Mouse (Mus musculus) forebrain, embryonic 10.5 days (tissue): Measurements from ENCODE around the gene Selenoo. TPM values are rescaled to one million over a fixed set of nuclear protein-coding genes. Genes with fewer than 3 reads are reported as not detected.

Experiments used
- DNase-seq: peaks from one replicate; pipeline ENCODE4 v3.0.0-alpha.2; 2017; ENCODE audit warnings: low spot score; ENCODE audit errors: extremely low spot score
- H3K27ac ChIP-seq: fragments of 300-500 bp; sonication (generic); 2 replicates; pipeline ENCODE4 v1.5.1; 2016; ENCODE audit warnings: mild to moderate bottlenecking
- H3K27me3 ChIP-seq: fragments of 300-500 bp; sonication (generic); 2 replicates; pipeline ENCODE4 v1.6.1; 2016; ENCODE audit warnings: mild to moderate bottlenecking; ENCODE audit not compliant: poor library complexity, severe bottlenecking
- H3K36me3 ChIP-seq: fragments of 300-500 bp; sonication (generic); replicated peaks from 2 replicates; pipeline ENCODE4 v1.6.1; 2016; ENCODE audit warnings: mild to moderate bottlenecking, moderate library complexity
- H3K4me1 ChIP-seq: fragments of 300-500 bp; sonication (generic); 2 replicates; pipeline ENCODE4 v1.6.1; 2016
- H3K4me3 ChIP-seq: fragments of 300-500 bp; sonication (generic); 2 replicates; pipeline ENCODE4 v1.5.1; 2016; ENCODE audit warnings: mild to moderate bottlenecking, moderate library complexity
- H3K9me3 ChIP-seq: fragments of 300-500 bp; sonication (generic); 2 replicates; pipeline ENCODE4 v1.6.1; 2016; ENCODE audit warnings: mild to moderate bottlenecking, moderate library complexity
- WGBS: fragments of 180-500 bp; shearing (Covaris S2); methylation state at CpG from one replicate; pipeline ENCODE4 v1.1.7; 2016; 5-methylcytosine and 5-hydroxymethylcytosine counted together
- polyA plus RNA-seq: library from polyadenylated mRNA; unstranded; fragments of >200 nt; fragmentation: Nextera tagmentation; extraction: Ambion mirVana; gene quantifications from 2 replicates; pipeline ENCODE4 v1.2.1, GENCODE M21; 2016

Gene Selenoo
- polyA plus RNA-seq, 1 experiment from 2014 or later: 14.4 TPM

DNA sequence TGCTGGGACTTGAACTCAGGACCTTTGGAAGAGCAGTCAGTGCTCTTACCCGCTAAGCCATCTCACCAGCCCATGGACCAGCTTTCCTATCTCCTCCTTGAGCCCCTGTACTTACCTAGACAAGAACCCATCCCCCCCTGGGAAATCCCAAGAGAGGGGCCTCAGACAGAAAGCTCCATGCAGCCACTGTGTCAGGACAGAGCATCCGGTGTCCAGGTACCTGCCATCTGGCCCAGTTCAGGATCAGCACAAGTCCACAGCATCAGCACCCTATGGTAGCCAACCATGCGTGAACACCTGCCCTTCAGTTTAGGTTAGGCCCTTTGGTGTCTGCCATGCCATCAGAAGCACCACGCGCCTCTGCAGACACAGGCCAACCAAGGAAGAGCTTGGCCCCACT lies 24.0 kb upstream of the Selenoo start:
- no peak overlapping the region for H3K4me3 ChIP-seq
- H3K27me3 ChIP-seq: peaks cover 95% of the 10 kb centered on the region
- no peaks in the 10 kb centered on the region for H3K9me3 ChIP-seq
- 91% methylated on average over 5 of the region's 5 CpGs for WGBS
- DNase-seq: no peak
- peaks cover 25% of the 10 kb centered on the region for H3K4me1 ChIP-seq
- no peak overlapping the region for H3K27ac ChIP-seq
- H3K36me3 ChIP-seq: no peaks in the 10 kb centered on the region

GRCm38 (mm10) chr15:89067609-89068008 lies 21.3 kb upstream of the Selenoo start:
- DNase-seq: no peak
- Histone ChIP-seq H3K27ac (no peak overlapping the region), H3K4me1 (peaks cover 17% of the 10 kb centered on the region), H3K36me3 (no peaks in the 10 kb centered on the region), H3K9me3 (no peaks in the 10 kb centered on the region), H3K4me3 (peak overlapping the region; percentile 31), H3K27me3 (peaks cover 74% of the 10 kb centered on the region)
- WGBS: 31% methylated on average over 35 of the region's 35 CpGs

DNA sequence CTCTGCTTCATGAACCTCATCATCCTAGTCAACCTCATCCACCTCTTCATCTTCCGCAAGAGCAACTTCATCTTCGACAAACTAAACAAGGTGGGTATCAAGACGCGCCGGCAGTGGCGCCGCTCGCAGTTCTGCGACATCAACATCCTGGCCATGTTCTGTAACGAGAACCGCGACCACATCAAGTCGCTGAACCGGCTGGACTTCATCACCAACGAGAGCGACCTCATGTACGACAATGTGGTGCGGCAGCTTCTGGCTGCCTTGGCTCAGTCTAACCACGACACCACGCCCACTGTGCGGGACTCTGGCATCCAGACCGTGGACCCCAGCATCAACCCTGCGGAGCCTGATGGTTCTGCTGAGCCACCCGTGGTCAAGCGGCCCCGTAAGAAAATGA lies 20.7 kb upstream of the Selenoo start:
- H3K27ac ChIP-seq: no peak overlapping the region
- no peaks in the 10 kb centered on the region for H3K36me3 ChIP-seq
- no peaks in the 10 kb centered on the region for H3K9me3 ChIP-seq
- no peak for DNase-seq
- peak overlapping the region; percentile 31; the same call in 1 of the 2 replicates for H3K4me3 ChIP-seq
- H3K27me3 ChIP-seq: peaks cover 68% of the 10 kb centered on the region
- H3K4me1 ChIP-seq: peaks cover 17% of the 10 kb centered on the region
- 45% methylated on average over 26 of the region's 26 CpGs for WGBS

DNA sequence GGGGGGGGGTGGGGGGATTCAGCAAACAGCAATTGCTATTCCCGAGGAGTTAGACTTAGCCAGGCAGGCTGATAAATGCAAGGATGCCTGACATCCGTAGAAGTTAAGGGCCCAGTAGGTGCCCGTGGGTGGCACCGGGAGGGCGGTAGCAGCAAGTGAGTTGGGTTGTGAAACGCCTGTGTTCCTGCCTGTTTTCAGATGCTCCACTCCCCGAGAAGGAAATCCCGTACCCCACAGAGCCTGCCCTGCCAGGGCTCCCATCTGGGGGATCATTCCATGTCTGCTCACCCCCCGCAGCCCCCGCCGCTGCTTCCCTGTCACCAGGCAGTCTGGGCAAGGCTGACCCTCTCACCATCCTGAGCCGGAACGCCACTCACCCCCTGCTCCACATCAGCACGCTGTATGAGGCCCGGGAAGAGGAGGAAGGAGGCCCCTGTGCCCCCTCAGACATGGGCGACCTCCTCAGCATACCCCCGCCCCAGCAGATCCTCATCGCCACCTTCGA lies 19.5 kb upstream of the Selenoo start:
- WGBS: 84% methylated on average over 19 of the region's 19 CpGs
- Histone ChIP-seq H3K4me1 (peaks cover 19% of the 10 kb centered on the region), H3K36me3 (no peaks in the 10 kb centered on the region), H3K27me3 (peaks cover 58% of the 10 kb centered on the region), H3K9me3 (no peaks in the 10 kb centered on the region), H3K27ac (no peak overlapping the region), H3K4me3 (no peak overlapping the region)
- no peak for DNase-seq

- no peak for DNase-seq
- no peaks in the 10 kb centered on the region for H3K36me3 ChIP-seq
- H3K27me3 ChIP-seq: peaks cover 49% of the 10 kb centered on the region
- H3K4me3 ChIP-seq: no peak overlapping the region
- H3K27ac ChIP-seq: no peak overlapping the region
- H3K4me1 ChIP-seq: peaks cover 31% of the 10 kb centered on the region
- no peaks in the 10 kb centered on the region for H3K9me3 ChIP-seq
- WGBS: 81% methylated on average over 24 of the region's 24 CpGs
Observed at GRCm38 (mm10) chr15:89070606-89071005, 18.3 kb upstream of the Selenoo start.

DNA sequence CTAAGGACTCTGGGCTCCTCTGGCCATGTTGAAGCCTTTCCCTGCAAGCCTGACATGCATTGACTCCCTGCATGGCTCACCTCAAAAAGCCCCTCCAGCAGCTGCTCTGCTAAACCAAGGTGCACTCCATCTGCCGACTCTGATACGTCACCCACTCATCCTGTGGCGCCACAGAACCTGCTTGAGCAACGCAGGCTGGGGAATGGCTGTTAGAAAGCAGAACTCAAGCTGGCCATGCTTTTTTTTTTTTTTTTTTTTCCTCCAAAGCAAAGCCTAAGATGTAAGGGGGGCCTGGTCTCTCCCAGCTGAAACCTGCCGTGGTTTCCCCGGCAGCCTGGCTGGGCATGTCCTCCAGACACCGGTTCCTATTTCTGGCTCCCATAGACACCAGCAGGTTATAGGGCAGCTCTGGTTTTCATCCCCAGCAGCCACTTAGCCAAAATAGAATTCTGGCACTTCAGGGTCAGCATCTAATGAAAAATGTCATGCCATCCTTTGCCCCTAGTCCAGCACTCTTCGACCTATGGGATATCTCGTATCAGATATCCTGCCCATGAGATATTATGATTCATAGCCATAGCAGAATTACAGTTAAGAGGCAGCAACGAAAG lies 14.8 kb upstream of the Selenoo start:
- Histone ChIP-seq H3K4me1 (peaks cover 44% of the 10 kb centered on the region), H3K27ac (peak overlapping the region; percentile 92), H3K27me3 (peaks cover 14% of the 10 kb centered on the region), H3K36me3 (peaks cover 5% of the 10 kb centered on the region; the same call in 1 of the 2 replicates), H3K9me3 (no peaks in the 10 kb centered on the region), H3K4me3 (peak overlapping the region; percentile 91; the same call in 1 of the 2 replicates)
- 87% methylated on average over 10 of the region's 10 CpGs for WGBS
- no peak for DNase-seq

DNA sequence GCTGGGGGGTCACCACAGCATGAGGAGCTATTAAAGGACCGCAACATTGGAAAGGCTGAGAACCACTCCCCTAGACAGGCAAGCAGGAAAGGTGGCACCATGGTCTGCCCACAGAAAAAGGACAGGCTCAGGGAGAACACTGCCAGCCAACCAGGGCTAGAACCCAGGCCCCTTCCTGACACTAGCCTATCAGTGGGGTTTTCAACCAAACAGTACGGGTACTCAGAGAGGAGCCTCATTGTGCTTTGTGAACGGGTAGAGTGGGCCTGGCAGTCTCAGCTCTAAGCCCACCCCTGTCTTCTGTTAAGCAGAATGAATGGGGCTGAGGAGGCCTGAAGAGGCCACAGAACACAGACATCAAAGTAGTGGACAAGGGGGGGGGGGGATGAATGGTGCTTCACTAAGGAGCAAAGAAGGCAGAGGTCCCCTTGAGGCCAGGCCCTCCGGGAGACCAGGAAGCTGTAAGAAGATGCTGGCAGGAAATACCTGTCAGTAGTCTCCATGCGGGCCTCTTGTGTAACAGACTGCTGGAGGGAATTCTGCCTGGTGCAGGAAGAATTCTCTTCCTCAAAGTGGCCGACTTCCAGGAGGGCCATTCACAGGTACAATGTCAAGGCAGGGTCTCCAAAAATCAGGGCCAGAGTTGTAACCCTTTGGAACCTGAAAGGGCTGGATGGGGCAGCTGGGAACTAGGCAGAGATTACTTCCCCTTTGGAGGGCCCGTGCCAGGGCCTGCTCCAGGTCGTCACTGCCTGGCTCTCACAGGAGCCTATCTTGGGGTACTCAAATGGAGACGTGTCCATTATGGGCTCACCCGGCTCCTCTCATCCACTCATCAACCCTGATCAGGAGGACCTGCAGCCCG lies 14.0 kb upstream of the Selenoo start, which contains the start of gene Trabd:
Trabd (plus strand) TSS at position 512 of the 865 bp plus-strand sequence.
- peaks cover 12% of the 10 kb centered on the region for H3K36me3 ChIP-seq
- H3K27ac ChIP-seq: peak within 1 kb of the TSS; percentile 92
- DNase-seq: no peak
- H3K4me1 ChIP-seq: peaks cover 44% of the 10 kb centered on the region
- WGBS: 23% methylated on average over 11 of the region's 11 CpGs
- H3K4me3 ChIP-seq: peak within 1 kb of the TSS; percentile 91
- H3K27me3 ChIP-seq: peaks cover 7% of the 10 kb centered on the region
- no peaks in the 10 kb centered on the region for H3K9me3 ChIP-seq

GRCm38 (mm10) chr15:89075478-89076147 lies 13.3 kb upstream of the Selenoo start:
- H3K27me3 ChIP-seq: peaks cover under 1% of the 10 kb centered on the region; the same call in 1 of the 2 replicates
- peak overlapping the region; percentile 92 for H3K27ac ChIP-seq
- 0% methylated on average over 57 of the region's 59 CpGs for WGBS
- H3K36me3 ChIP-seq: peaks cover 17% of the 10 kb centered on the region
- peak overlapping the region; percentile 91 for H3K4me3 ChIP-seq
- peaks cover 44% of the 10 kb centered on the region for H3K4me1 ChIP-seq
- H3K9me3 ChIP-seq: no peaks in the 10 kb centered on the region
- DNase-seq: peak; percentile 86

DNA sequence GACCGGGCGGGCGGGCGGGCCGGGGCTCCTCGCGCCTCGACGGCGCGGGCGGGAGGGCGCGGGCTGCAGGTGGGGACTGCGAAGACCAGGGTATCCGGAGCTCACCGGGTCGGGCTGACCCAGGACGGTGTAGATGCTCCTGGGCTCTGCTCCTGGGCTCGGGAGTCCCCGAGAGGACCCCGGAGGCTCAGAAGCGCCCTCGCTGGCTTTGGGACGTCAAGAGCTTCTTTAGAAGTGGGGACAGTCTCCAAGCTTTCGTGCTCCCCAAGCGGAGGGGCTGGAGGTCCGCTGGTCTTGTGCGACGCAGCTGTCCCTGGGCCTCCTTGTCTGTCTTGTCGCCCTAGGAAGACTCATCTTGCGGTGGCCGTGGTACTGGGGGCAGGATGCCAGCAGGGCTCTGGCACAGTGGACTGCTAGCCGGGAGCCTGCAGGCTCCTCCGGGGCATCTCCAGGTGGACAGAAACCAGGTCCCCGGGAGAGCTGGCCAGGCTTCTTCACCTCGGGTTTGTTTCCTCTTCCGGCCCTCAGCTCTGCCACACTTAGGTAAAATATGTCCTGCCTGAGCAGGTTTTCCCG lies 12.6 kb upstream of the Selenoo start:
- Histone ChIP-seq H3K27ac (peak overlapping the region; percentile 92), H3K4me1 (peaks cover 44% of the 10 kb centered on the region), H3K9me3 (no peaks in the 10 kb centered on the region)

DNA sequence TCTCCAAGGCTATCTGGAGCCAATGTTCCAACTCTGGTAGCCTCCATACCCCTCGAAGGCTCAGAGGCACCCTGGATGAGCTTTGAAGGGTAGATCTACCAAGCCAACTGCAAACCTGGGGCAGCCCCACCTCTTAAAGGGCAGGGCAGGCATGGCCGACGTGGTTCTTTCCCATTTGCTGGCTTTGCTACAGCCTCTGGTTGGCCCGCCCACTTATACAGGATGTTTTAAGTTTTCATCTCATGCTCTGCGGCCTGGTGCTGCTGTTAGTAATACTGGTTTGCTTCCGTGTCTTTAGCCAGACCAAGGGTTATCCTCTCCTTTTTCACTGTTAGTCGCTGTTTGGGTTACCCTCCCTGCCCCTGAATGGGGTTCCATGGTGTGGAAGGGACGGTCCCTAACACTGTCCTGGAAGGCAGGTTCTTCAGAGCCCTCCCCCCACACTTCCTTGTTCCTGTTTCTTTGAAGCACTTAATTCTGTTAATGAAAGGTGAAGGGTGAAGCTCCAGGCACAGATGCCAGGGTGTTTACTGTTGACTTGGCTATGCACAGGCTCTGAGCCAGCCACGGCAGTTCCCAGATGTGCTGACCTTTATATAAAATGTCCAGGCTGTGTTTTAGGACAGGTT lies 10.6 kb upstream of the Selenoo start:
- no peak for DNase-seq
- H3K9me3 ChIP-seq: no peaks in the 10 kb centered on the region
- WGBS: 70% methylated on average over 9 of the region's 9 CpGs
- peak overlapping the region; percentile 91; the same call in 1 of the 2 replicates for H3K4me3 ChIP-seq
- no peaks in the 10 kb centered on the region for H3K27me3 ChIP-seq
- H3K4me1 ChIP-seq: peaks cover 44% of the 10 kb centered on the region
- H3K27ac ChIP-seq: no peak overlapping the region
- H3K36me3 ChIP-seq: peaks cover 44% of the 10 kb centered on the region

More for the DNA sequence above, 12.6 kb upstream of the Selenoo start:
- Histone ChIP-seq H3K27me3 (no peaks in the 10 kb centered on the region), H3K36me3 (peaks cover 23% of the 10 kb centered on the region), H3K4me3 (peak overlapping the region; percentile 91)
- WGBS: under 1% methylated on average over 39 of the region's 39 CpGs
- peak; percentile 50 for DNase-seq

GRCm38 (mm10) chr15:89083906-89084305 lies 5.0 kb upstream of the Selenoo start:
- WGBS: 86% methylated on average over 1 of the region's 1 CpGs
- Histone ChIP-seq H3K9me3 (no peaks in the 10 kb centered on the region), H3K4me3 (no peak overlapping the region), H3K27ac (no peak overlapping the region), H3K4me1 (peaks cover 10% of the 10 kb centered on the region), H3K36me3 (peaks cover 79% of the 10 kb centered on the region), H3K27me3 (no peaks in the 10 kb centered on the region)
- no peak for DNase-seq

DNA sequence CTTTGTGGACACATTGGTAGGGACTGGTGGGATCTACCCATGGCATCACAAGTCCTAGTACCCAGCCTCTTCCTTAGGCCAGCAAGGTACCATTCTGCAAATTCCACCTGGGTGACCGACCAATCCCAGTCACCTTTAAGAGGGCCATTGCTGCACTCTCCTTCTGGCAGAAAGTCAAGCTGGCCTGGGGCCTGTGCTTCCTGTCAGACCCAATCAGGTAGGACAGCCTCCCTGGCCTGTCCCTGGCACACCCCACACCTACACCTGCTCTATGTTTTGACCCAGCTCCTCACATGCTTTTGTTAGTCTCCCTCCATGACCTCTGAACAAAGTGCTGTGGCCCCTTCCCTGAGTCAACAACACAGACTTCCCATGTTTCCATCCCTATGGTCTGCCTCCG lies 4.1 kb upstream of the Selenoo start:
- Histone ChIP-seq H3K36me3 (peaks cover 70% of the 10 kb centered on the region), H3K9me3 (no peaks in the 10 kb centered on the region), H3K27ac (no peak overlapping the region), H3K27me3 (no peaks in the 10 kb centered on the region), H3K4me1 (peaks cover 16% of the 10 kb centered on the region), H3K4me3 (no peak overlapping the region)
- no peak for DNase-seq
- WGBS: 82% methylated on average over 2 of the region's 2 CpGs
